Mouse (Mus musculus): ENCODE data around the gene Tpbg. TPM values are rescaled to one million over a fixed set of nuclear protein-coding genes. Genes with fewer than 3 reads are reported as not detected.

Tpbg gene
- polyA plus RNA-seq, 1 experiment from 2014 or later: 24.6 TPM

GRCm38 (mm10) chr9:85844647-85844983, 2.4 kb downstream of the Tpbg start:
- no peak overlapping the region; the same call in 1 of the 2 replicates for H3K9ac ChIP-seq (ENCODE audit: low read depth, low read length)
- H3K9me3 ChIP-seq (replicated peaks; ENCODE audit: low read length): no peaks in the 10 kb centered on the region
- H3K4me3 ChIP-seq (replicated peaks; ENCODE audit: low read depth, low read length): peak overlapping the region; percentile 66
- H3K4me1 ChIP-seq (replicated peaks; ENCODE audit: insufficient read depth, low read length): peaks cover 4% of the 10 kb centered on the region; the same call in 1 of the 2 replicates
- no peaks in the 10 kb centered on the region for H3K36me3 ChIP-seq (ENCODE audit: insufficient read depth, low read length)
- no peak overlapping the region for H3K27ac ChIP-seq
- H3K4me2 ChIP-seq (ENCODE audit: low read length): peak overlapping the region; percentile 99
- no peaks in the 10 kb centered on the region for H3K27me3 ChIP-seq (ENCODE audit: insufficient read depth, low read length)
- TF ChIP-seq CTCF (IDR thresholded peaks at IDR 0.05; ENCODE audit: low read depth): no peak
- DNase-seq (ENCODE audit: low spot score) (no peak), ATAC-seq (replicated peaks; ENCODE audit: low FRiP score, low read depth) (no peak)
- WGBS: 54% methylated on average over 9 of the region's 9 CpGs

GRCm38 (mm10) chr9:85846186-85846585, 4.0 kb downstream of the Tpbg start:
- H3K9ac ChIP-seq (ENCODE audit: low read depth, low read length): no peak overlapping the region
- no peaks in the 10 kb centered on the region for H3K27me3 ChIP-seq (ENCODE audit: insufficient read depth, low read length)
- no peak overlapping the region for H3K4me3 ChIP-seq (replicated peaks; ENCODE audit: low read depth, low read length)
- no peak for ATAC-seq (replicated peaks; ENCODE audit: low FRiP score, low read depth)
- H3K9me3 ChIP-seq (replicated peaks; ENCODE audit: low read length): no peaks in the 10 kb centered on the region
- no peak overlapping the region for H3K4me2 ChIP-seq (ENCODE audit: low read length)
- H3K4me1 ChIP-seq (replicated peaks; ENCODE audit: insufficient read depth, low read length): peaks cover 4% of the 10 kb centered on the region; the same call in 1 of the 2 replicates
- WGBS: 53% methylated on average over 2 of the region's 2 CpGs
- no peak for TF ChIP-seq CTCF (IDR thresholded peaks at IDR 0.05; ENCODE audit: low read depth)
- peak; percentile 31 for DNase-seq (ENCODE audit: low spot score)
- no peak overlapping the region for H3K27ac ChIP-seq
- H3K36me3 ChIP-seq (ENCODE audit: insufficient read depth, low read length): no peaks in the 10 kb centered on the region

DNA sequence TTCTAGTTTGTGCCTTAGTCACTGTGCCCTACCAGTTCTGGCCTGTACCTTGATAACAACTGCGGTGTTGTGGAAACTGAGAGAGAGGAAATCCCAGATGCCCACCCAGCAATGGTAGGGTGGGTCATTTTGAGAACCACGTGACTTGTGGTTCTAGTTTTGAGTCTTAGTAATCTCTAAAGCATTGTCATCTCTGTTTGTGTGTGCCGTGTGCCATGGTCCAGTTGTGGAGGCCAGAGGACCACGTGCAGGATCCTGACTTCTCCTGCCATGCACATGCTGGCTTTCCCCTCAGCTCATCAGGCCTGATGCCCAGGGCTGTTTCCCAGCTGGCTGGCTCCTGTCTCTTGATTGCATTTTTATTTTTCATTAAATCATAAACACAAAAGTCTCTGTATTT, 12.6 kb downstream of the Tpbg start:
- no peak overlapping the region for H3K9ac ChIP-seq (ENCODE audit: low read depth, low read length)
- no peak overlapping the region for H3K4me2 ChIP-seq (ENCODE audit: low read length)
- H3K36me3 ChIP-seq (ENCODE audit: insufficient read depth, low read length): no peaks in the 10 kb centered on the region
- no peak overlapping the region for H3K4me3 ChIP-seq (replicated peaks; ENCODE audit: low read depth, low read length)
- H3K27me3 ChIP-seq (ENCODE audit: insufficient read depth, low read length): no peaks in the 10 kb centered on the region
- no peaks in the 10 kb centered on the region for H3K9me3 ChIP-seq (replicated peaks; ENCODE audit: low read length)
- ATAC-seq (replicated peaks; ENCODE audit: low FRiP score, low read depth) (no peak), DNase-seq (ENCODE audit: low spot score) (no peak)
- H3K27ac ChIP-seq: no peak overlapping the region
- no peaks in the 10 kb centered on the region for H3K4me1 ChIP-seq (replicated peaks; ENCODE audit: insufficient read depth, low read length)
- TF ChIP-seq CTCF (IDR thresholded peaks at IDR 0.05; ENCODE audit: low read depth): no peak
- WGBS: 91% methylated on average over 4 of the region's 4 CpGs

DNA sequence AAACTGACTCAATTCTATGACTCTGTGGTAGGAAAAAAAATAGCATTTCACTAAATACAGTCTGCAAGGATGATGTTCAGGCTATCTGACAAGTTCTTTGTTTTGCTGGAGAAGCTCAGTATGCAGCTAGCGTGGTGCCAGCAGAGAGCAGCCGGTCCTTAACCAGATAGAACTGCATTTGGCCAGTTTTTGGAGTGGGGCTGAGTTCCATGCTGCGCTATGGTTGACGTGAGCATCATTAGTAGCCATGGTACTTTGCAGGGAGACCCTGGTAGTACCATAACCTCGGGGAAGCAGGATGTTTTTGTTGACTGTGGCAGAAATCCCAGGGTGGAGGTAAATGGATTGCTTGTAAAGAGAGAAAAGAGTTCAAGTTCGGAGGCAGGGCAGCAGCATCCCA, 14.3 kb downstream of the Tpbg start:
- H3K4me1 ChIP-seq (replicated peaks; ENCODE audit: insufficient read depth, low read length): no peaks in the 10 kb centered on the region
- no peak for TF ChIP-seq CTCF (IDR thresholded peaks at IDR 0.05; ENCODE audit: low read depth)
- H3K9me3 ChIP-seq (replicated peaks; ENCODE audit: low read length): no peaks in the 10 kb centered on the region
- H3K4me3 ChIP-seq (replicated peaks; ENCODE audit: low read depth, low read length): no peak overlapping the region
- 57% methylated on average over 6 of the region's 6 CpGs for WGBS
- H3K4me2 ChIP-seq (ENCODE audit: low read length): no peak overlapping the region
- H3K9ac ChIP-seq (ENCODE audit: low read depth, low read length): no peak overlapping the region
- H3K27me3 ChIP-seq (ENCODE audit: insufficient read depth, low read length): no peaks in the 10 kb centered on the region
- ATAC-seq (replicated peaks; ENCODE audit: low FRiP score, low read depth): no peak
- H3K36me3 ChIP-seq (ENCODE audit: insufficient read depth, low read length): no peaks in the 10 kb centered on the region
- H3K27ac ChIP-seq: no peak overlapping the region
- no peak for DNase-seq (ENCODE audit: low spot score)

DNA sequence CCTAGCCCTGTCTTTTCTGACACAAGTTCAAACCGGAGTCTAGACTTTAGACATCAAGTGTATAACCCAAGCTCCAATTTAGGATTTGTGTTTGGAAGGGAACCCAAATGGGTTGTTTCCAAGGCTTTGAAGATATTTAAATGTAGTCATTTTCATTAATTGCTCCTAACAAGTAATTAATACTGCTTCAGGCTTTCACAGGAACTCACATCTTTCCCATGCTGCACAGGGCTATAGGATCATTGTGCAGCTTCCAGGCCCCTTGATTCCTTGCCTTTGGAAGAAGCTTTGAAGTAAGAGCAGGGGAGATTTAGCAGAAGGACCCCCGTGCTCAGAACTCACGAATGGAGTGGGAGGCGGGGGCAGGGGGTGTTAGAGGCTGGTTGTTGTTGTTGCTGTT, 18.9 kb downstream of the Tpbg start:
- no peak for DNase-seq (ENCODE audit: low spot score)
- WGBS: 66% methylated on average over 4 of the region's 4 CpGs

DNA sequence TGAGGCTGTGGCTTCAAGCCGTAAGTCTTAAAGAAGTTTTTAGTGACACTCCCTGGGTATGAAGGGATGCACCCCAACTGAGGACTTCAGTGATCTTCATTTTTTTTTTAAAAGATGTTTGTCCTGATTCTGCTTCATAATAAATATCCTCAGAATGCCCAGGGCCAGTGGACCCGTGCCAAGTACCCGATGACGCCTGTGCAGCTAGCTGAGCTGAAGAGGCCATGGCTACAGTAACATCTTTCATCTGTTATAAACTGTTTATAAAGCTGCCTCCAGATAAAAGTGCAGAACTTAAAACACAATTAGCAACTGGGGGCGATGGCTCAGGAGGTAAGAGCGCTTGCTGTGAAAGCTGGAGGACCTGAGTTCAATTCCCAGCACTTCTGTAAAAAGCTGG, 20.4 kb downstream of the Tpbg start:
- TF ChIP-seq CTCF (IDR thresholded peaks at IDR 0.05; ENCODE audit: low read depth): no peak
- no peak overlapping the region for H3K4me3 ChIP-seq (replicated peaks; ENCODE audit: low read depth, low read length)
- H3K27me3 ChIP-seq (ENCODE audit: insufficient read depth, low read length): no peaks in the 10 kb centered on the region
- no peak overlapping the region for H3K27ac ChIP-seq
- no peaks in the 10 kb centered on the region for H3K36me3 ChIP-seq (ENCODE audit: insufficient read depth, low read length)
- H3K4me2 ChIP-seq (ENCODE audit: low read length): no peak overlapping the region
- WGBS: 75% methylated on average over 6 of the region's 6 CpGs
- DNase-seq (ENCODE audit: low spot score): no peak
- H3K4me1 ChIP-seq (replicated peaks; ENCODE audit: insufficient read depth, low read length): no peaks in the 10 kb centered on the region
- no peak for ATAC-seq (replicated peaks; ENCODE audit: low FRiP score, low read depth)
- no peak overlapping the region for H3K9ac ChIP-seq (ENCODE audit: low read depth, low read length)
- H3K9me3 ChIP-seq (replicated peaks; ENCODE audit: low read length): no peaks in the 10 kb centered on the region

More for the DNA sequence above, 18.9 kb downstream of the Tpbg start:
- H3K9me3 ChIP-seq (replicated peaks; ENCODE audit: low read length): no peaks in the 10 kb centered on the region
- no peak for ATAC-seq (replicated peaks; ENCODE audit: low FRiP score, low read depth)
- no peak overlapping the region for H3K9ac ChIP-seq (ENCODE audit: low read depth, low read length)
- no peak overlapping the region for H3K4me2 ChIP-seq (ENCODE audit: low read length)
- H3K4me3 ChIP-seq (replicated peaks; ENCODE audit: low read depth, low read length): no peak overlapping the region
- no peak overlapping the region for H3K27ac ChIP-seq
- no peaks in the 10 kb centered on the region for H3K27me3 ChIP-seq (ENCODE audit: insufficient read depth, low read length)
- no peaks in the 10 kb centered on the region for H3K36me3 ChIP-seq (ENCODE audit: insufficient read depth, low read length)
- TF ChIP-seq CTCF (IDR thresholded peaks at IDR 0.05; ENCODE audit: low read depth): no peak
- H3K4me1 ChIP-seq (replicated peaks; ENCODE audit: insufficient read depth, low read length): no peaks in the 10 kb centered on the region

- H3K4me2 ChIP-seq (ENCODE audit: low read length): no peak overlapping the region
- no peaks in the 10 kb centered on the region for H3K36me3 ChIP-seq (ENCODE audit: insufficient read depth, low read length)
- no peak for TF ChIP-seq CTCF (IDR thresholded peaks at IDR 0.05; ENCODE audit: low read depth)
- no peak overlapping the region for H3K4me3 ChIP-seq (replicated peaks; ENCODE audit: low read depth, low read length)
- H3K4me1 ChIP-seq (replicated peaks; ENCODE audit: insufficient read depth, low read length): no peaks in the 10 kb centered on the region
- no peaks in the 10 kb centered on the region for H3K9me3 ChIP-seq (replicated peaks; ENCODE audit: low read length)
- H3K9ac ChIP-seq (ENCODE audit: low read depth, low read length): no peak overlapping the region
- WGBS: 83% methylated on average over 7 of the region's 7 CpGs
- no peaks in the 10 kb centered on the region for H3K27me3 ChIP-seq (ENCODE audit: insufficient read depth, low read length)
- DNase-seq (ENCODE audit: low spot score) (no peak), ATAC-seq (replicated peaks; ENCODE audit: low FRiP score, low read depth) (no peak)
- no peak overlapping the region for H3K27ac ChIP-seq
Measured at GRCm38 (mm10) chr9:85872908-85873307, 30.7 kb downstream of the Tpbg start.
